Mouse (Mus musculus) kidney, postnatal 14 days (tissue): Measurements from ENCODE around the gene Relb.

Source experiments
- DNase-seq: peaks from one replicate; pipeline ENCODE4 v3.0.0; 2022; ENCODE audit warnings: mixed read lengths

The Relb gene

GRCm38 (mm10) chr7:19629361-19629734 lies at the start of gene Relb:
Gene Relb (minus strand): TSS chr7:19629438.
- peak; percentile 94 for DNase-seq

- no peak for DNase-seq
These were observed 49.7 kb upstream of the Relb start for GRCm38 (mm10) chr7:19678901-19679300.

- no peak for DNase-seq
These were observed 48.6 kb upstream of the Relb start, which contains the start of gene Apoc2 for GRCm38 (mm10) chr7:19677872-19678271. Gene Apoc2 (minus strand): TSS chr7:19677941.

DNA sequence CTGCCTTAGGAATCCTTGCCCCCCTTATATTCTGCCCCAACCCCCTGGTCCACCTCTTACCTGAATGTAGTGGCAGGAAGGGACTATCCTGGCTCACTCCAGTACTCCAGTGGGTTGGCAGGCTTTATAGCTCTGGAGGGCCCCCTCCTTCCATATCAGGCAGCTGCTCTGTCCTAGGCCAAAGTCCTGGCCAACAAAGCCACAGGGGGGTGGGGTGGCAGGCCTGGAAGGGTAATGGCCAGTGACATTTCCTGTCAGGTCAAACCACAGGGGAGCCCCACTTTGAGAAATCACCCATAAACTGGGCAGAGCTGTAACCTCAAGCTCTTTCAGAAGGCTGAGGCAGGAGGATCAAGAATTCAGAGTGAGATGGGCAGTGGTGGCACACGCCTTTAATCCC lies 47.4 kb upstream of the Relb start:
- no peak for DNase-seq

GRCm38 (mm10) chr7:19675824-19676223 lies 46.6 kb upstream of the Relb start:
- no peak for DNase-seq

GRCm38 (mm10) chr7:19673083-19673699 lies 44.0 kb upstream of the Relb start:
- DNase-seq: no peak

- DNase-seq: no peak
These were observed 42.3 kb upstream of the Relb start for GRCm38 (mm10) chr7:19671511-19671910.

DNA sequence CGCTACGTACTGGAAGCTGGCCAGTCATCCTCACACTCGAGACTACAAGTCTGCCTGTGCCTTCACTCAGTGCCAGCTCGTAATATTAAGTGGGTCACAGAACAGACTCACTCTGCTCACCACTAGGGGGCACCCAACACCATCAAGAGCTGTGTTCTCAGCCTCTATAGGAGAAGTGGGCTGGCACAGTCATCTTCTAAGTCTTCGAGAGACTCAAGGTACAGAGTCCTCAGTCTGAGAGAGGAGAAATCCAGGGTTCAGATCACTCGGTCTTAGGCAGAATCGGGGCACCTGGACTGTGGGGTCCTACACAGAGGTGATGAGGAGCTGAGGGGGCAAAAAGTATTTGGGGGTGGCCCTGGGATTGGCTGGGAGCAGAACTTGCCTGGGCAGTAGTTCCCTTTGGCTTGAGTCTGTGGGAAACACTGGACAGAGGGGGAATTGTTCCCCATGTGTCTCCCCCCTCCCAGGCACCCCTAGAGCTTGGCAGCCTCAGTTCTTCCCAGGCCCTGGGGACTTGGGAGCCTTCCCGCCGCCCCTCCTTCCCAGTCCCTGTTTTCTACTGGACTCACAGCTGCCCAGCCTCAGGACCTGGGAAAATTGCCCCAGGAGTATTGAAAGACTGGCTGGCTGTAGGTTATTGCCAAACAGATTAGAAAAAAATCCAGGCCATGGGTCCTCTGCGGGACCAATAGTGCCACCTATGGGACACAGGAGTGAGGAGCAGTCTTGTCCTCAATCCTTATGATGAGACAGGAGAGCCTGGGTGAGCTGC lies 39.9 kb upstream of the Relb start:
- DNase-seq: peak; percentile 95

GRCm38 (mm10) chr7:19667434-19667833 lies 38.2 kb upstream of the Relb start:
- DNase-seq: no peak

DNA sequence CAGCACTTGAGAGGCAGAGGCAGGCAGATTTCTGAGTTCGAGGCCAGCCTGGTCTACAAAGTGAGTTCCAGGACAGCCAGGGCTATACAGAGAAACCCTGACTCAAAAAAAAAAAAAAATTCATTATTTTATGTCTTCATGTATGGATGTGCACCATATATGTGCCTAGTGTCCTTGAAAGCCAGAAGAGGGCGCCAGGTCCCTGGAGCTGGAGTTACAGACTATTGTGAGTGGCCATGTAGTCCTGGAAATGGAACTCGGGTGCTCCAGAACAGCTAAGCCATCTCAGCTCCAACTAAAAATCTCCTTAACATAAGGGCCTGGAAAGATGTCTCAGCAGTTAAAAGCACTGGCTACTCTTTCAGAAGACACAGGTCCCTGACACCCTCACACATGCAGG lies 37.5 kb upstream of the Relb start:
- no peak for DNase-seq

GRCm38 (mm10) chr7:19664955-19665841 lies 36.0 kb upstream of the Relb start, which contains the start of gene Clptm1:
Gene Clptm1 (minus strand): TSS chr7:19665033.
- peak; percentile 98 for DNase-seq

DNA sequence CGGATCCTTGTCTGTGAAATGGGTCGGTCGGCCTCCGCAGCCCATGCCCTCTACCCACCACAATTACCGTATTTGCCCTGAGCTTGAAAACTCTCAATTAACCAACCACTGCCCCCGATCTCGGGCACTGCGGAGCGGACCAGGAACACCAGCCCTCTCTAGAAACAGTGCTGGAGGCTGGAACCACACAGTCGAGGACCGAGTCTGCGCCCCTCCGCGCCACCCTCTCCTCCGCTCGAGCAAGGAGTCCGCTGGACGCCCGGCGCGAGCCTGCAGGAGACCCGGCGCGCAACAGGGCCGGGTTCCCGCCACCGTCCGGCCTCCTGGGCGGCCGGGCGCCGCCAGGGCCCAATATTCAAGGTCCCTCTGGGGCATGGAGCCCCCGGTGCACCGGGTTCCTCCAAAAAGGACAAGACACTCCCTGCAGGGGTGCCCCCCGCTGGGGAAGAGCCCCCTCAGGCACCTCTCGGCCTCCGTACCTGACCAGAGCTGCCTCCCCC lies 35.3 kb upstream of the Relb start:
- no peak for DNase-seq

- no peak for DNase-seq
These were observed 34.7 kb upstream of the Relb start for GRCm38 (mm10) chr7:19663940-19664339.

- no peak for DNase-seq
These were observed 23.4 kb upstream of the Relb start for GRCm38 (mm10) chr7:19652614-19653013.

DNA sequence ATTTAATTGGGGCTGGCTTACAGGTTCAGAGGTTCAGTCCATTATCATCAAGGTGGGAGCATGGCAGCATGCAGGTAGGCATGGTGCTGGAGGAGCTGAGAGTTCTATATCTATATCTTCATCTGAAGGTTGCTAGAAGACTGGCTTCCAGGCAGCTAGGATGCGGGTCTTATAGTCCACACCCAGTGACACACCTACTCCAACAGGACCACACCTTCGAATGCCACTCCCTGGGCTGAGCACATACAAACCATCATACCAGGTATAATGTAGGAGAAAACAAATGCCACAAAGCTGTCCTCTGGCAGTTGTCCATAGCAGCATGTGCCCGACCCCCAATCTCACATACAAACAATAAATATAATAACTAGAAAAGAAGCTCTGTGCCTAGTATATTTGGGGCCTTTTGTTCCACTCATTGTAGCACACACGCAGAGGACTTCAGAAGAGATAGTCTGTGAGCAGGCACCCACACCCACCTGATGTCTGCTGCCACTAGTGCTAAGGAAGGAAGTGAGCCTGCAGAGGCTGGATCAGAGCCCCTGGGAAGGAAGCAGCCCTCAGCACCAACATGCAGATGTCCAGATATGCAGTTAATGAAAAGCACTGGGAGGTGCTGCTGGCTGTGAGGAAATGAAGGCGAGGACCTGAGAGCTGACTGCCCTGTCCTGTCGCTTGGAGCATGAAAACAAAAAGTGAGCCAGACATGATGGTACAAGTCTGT lies 22.0 kb upstream of the Relb start:
- DNase-seq: peak; percentile 41

GRCm38 (mm10) chr7:19641223-19641622 lies 12.0 kb upstream of the Relb start:
- no peak for DNase-seq

GRCm38 (mm10) chr7:19635074-19635827 lies 6.0 kb upstream of the Relb start:
- DNase-seq: no peak

DNA sequence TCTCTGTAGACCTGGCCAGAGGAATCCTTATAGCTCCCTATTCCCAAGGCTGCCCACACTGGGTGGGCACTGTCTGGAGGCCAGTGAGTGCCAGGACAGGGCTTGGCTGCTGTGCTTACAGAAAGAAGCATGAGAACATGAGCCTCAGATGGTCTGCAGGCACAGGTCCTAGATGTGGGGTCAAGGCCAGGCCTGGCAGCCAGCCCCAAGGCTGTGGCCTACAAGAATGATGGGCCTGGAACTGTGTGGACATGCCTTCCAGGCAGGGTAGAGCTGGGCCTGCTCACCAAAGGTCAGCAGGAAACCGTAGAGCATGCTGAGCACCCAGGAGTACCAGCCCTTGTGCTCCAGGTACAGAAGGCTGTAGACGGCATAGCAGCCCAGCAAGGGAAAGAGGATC lies 5.4 kb upstream of the Relb start:
- no peak for DNase-seq

- no peak for DNase-seq
These were observed 4.6 kb upstream of the Relb start for GRCm38 (mm10) chr7:19633855-19634254.

DNA sequence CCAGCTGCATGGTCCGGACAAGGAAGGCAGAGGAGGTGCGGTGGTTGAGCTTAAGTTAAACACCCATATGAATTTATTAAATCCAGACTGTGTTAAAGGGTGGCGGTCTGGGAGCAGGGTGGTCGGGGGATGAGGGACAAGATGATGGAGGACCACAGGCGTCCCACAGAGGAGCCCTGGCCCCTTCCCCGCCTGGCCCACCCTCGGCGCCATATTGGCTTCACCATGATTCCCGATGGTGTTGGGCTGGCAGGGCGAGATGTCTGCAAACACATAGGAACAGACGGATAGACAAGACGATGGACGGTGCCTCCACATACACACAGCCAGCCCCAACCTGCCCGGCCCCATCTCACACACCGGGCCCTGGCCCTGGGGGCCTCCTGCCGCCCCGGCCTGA lies 4.0 kb upstream of the Relb start:
- no peak for DNase-seq

DNA sequence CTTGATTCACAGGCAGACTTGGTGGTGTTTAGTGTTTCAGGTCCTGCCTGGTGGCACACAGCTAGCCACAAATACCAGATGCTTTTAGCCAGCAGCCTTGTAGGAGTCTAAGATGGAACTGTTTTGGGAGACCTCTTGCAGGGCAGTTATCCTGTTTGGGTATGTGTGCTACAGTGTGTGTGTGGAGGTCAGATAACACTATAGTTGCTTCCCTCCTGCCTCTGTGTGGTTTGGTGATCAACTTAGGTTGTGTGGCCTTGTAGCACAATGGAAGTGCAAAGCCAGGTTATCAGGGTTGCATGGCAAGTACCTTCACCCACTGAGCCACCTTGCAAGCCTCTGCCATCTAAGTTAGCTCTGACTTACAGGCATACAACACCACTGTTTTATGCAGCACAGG lies 3.5 kb upstream of the Relb start:
- DNase-seq: no peak

DNA sequence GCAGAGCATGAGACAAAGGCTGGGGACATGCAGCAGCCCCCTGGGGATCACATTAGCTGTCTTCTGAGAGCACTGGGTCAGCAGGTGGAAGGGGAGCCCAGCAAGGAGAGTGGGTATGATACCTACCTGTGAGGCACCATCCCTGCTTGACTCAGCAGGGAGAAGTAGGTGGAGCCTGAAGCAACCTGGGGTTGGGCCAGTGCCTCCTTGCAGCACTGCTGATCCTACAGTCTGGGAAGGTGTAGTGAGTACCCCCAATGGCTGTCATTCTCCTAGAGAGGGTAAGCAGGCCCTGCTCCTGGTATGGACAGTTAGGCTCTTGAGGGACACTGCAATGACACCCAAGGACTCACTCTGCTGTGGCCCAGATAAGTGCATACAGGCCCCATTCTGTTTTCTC lies 3.0 kb upstream of the Relb start:
- DNase-seq: no peak
